Mouse (Mus musculus): ENCODE measurements around the gene Emilin3. TPM values are rescaled to one million over a fixed set of nuclear protein-coding genes. Genes with fewer than 3 reads are reported as not detected.
A peak's percentile ranks its signal among the peaks of the same experiment; 100 is the strongest.

Gene Emilin3
- total RNA-seq, 2 experiments from 2014 or later, result 8.9 to 10.2 TPM

GRCm38 (mm10) chr2:160918154-160918929 lies 6.2 kb upstream of the Emilin3 start:
- intact Hi-C loops (cut with DNase I), result no loop called here
- no peak for DNase-seq

- no peak for DNase-seq
- intact Hi-C loops (cut with DNase I), result no loop called here
These were observed 5.2 kb upstream of the Emilin3 start for GRCm38 (mm10) chr2:160917313-160917712.

- DNase-seq, result no peak
- intact Hi-C loops (cut with DNase I), result no loop called here
These were observed 4.6 kb upstream of the Emilin3 start for GRCm38 (mm10) chr2:160916714-160917113.

GRCm38 (mm10) chr2:160915821-160916610 lies 3.9 kb upstream of the Emilin3 start:
- intact Hi-C loops (cut with DNase I), result no loop called here
- no peak for DNase-seq

GRCm38 (mm10) chr2:160914656-160915055 lies 2.5 kb upstream of the Emilin3 start:
- DNase-seq, result no peak
- intact Hi-C loops (cut with DNase I), result no loop called here

GRCm38 (mm10) chr2:160911558-160912201 lies 448 bp downstream of the Emilin3 start:
- intact Hi-C loops (cut with DNase I), result no loop called here
- peak in 1 of 2 experiments; percentile 27 for DNase-seq

GRCm38 (mm10) chr2:160910633-160911032 lies 1.5 kb downstream of the Emilin3 start:
- intact Hi-C loops (cut with DNase I), result no loop called here
- DNase-seq, result no peak

GRCm38 (mm10) chr2:160908607-160909006 lies 3.5 kb downstream of the Emilin3 start:
- DNase-seq, result no peak
- intact Hi-C loops (cut with DNase I), result no loop called here

- no peak for DNase-seq
- intact Hi-C loops (cut with DNase I), result no loop called here
These were observed 6.0 kb downstream of the Emilin3 start for GRCm38 (mm10) chr2:160906101-160906500.

- DNase-seq, result no peak
- intact Hi-C loops (cut with DNase I), result no loop called here
These were observed 6.8 kb downstream of the Emilin3 start for GRCm38 (mm10) chr2:160905301-160905700.

GRCm38 (mm10) chr2:160901656-160902412 lies 10.3 kb downstream of the Emilin3 start:
- no peak for DNase-seq
- intact Hi-C loops (cut with DNase I), result no loop called here

GRCm38 (mm10) chr2:160891697-160892096 lies 20.4 kb downstream of the Emilin3 start:
- no peak for DNase-seq
- intact Hi-C loops (cut with DNase I), result no loop called here

- intact Hi-C loops (cut with DNase I), result no loop called here
- DNase-seq, result no peak
These were observed 21.1 kb downstream of the Emilin3 start for GRCm38 (mm10) chr2:160891045-160891444.

GRCm38 (mm10) chr2:160887859-160888258 lies 24.3 kb downstream of the Emilin3 start:
- intact Hi-C loops (cut with DNase I), result loop anchor here (1.0 to 5.0 kb wide), 4 partner anchors 127 to 289 kb away; no protein-coding TSS in a partner anchor
- DNase-seq, result peak; percentile 23 to 40

- peak; percentile 84 to 86 for DNase-seq
- intact Hi-C loops (cut with DNase I), result loop anchor here (1.0 to 5.0 kb wide), 4 partner anchors 126 to 288 kb away; no protein-coding TSS in a partner anchor
These were observed 24.8 kb downstream of the Emilin3 start for GRCm38 (mm10) chr2:160887284-160887683.

GRCm38 (mm10) chr2:160886221-160886620 lies 25.9 kb downstream of the Emilin3 start:
- DNase-seq, result no peak
- intact Hi-C loops (cut with DNase I), result loop anchor here (2.0 to 5.0 kb wide), 3 partner anchors 125 to 287 kb away; no protein-coding TSS in a partner anchor

GRCm38 (mm10) chr2:160884830-160885229 lies 27.3 kb downstream of the Emilin3 start:
- peak; percentile 55 to 71 for DNase-seq
- intact Hi-C loops (cut with DNase I), result loop anchor here (5.0 kb wide), 1 partner anchor 268 kb away; no protein-coding TSS in a partner anchor

GRCm38 (mm10) chr2:160883912-160884311 lies 28.2 kb downstream of the Emilin3 start:
- DNase-seq, result peak; percentile 76 to 81
- intact Hi-C loops (cut with DNase I), result no loop called here

- intact Hi-C loops (cut with DNase I), result no loop called here
- peak in 1 of 2 experiments; percentile 34 for DNase-seq
These were observed 29.7 kb downstream of the Emilin3 start for GRCm38 (mm10) chr2:160882436-160882835.
